Mouse (Mus musculus) hindlimb bud, embryonic 11.5 days (tissue): Measurements from ENCODE around the gene Wars2.

Experiments used
- DNase-seq: peaks from one replicate; pipeline ENCODE4 v3.0.0-alpha.2; 2012; ENCODE audit warnings: low read depth, low spot score; ENCODE audit errors: extremely low spot score

Wars2 gene

DNA sequence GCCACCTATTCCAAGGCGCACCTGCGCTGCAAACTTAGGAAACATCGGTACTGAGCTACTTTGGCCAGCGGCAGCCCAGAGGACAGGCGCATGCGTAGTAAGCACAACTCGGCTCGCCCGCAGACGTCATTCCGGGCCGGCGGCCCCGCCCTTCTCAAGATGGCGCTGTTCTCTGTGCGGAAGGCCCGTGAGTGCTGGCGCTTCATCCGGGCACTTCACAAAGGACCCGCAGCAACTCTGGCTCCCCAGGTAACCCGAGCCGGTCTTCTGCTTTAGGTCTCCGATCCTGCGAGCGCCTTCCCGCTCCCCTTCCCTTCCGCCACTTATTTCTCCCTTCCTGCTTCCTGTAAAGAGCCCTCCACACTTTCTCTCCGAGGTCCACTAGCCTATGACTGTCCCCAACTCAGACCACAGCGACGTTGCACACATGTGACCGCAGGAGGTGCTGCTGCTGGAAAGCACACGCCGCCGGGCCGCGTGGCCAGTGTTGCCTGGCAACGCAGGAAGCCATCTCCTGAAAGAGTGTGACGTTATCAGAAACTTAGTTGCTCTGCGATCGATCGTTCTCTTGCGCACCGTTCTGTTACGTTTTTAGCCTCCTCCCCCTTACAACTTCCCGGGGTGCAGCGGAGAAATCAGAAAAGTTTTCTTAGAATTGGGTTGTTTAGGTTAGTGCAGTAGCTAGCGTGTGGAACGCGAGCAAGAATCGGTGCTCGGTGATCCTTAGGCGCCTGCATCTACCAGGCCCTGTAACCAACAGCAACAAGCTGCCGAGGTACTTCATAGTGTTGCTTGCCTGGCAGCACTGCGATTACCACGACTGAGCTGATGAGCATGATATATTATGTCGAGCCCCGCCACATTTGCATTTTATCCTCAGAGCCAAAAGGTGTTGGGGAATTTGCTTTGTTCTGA lies at the start of gene Wars2:
Wars2 (plus strand) TSS at position 129 of the 915 bp plus-strand sequence.
- peak; percentile 88 for DNase-seq

DNA sequence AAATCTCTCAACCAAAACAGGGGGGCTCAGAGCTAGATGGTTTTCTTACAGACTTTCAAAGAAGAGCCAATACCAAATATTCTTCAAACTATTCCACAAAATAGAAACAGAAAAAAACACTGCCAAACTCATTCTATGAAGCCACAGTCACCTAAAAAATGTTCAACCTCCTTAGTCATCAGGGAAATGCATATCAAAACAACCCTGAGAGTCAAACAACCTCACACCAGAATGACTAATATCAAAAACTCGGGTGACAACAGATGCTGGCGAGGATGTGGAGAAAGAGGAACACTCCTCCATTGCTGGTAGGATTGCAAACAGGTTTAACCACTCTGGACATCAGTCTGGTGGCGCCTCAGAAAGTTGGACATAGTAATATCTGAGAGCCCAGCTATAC lies 44.1 kb upstream of the Wars2 start:
- no peak for DNase-seq

DNA sequence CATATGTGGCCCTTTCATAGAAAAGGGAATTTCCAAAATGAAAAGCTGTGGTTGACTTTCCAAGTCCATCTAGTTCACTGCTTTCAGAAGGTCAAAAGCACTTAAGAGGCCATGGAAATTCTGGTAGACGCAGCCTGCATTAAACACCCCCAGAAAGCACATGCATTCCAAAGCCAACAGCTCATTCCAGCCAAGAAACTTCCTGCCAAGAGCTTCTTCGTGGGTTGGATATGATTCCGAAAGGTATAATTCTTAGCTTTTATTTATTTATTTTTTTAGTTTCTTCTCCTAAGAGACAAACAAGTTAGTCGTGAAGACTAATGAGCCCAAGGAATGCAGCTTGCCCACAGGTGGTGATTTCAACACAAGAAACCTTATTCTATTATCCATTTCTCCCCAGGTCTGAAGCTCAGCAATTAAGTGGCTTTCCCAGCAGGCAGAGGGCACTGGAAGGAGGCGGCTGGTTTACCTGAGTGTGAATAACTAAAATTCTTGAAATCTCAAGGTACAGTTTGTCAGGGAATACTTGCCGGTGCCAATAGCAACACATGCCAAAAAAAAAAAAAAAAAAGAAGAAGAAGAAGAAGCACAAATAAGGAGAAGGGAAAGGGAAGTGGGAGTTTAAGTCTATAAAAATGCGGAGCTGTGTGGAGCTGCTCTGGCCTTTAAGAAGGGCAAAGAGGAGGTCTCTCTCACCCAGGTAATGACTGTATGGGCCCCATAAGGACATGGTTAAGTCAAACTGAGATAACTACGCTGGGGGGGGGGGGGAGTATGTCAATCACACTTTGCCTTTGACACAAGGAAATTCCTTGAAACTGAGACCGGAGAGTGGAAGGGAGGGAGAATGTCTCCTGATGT lies 30.3 kb upstream of the Wars2 start:
- no peak for DNase-seq

DNA sequence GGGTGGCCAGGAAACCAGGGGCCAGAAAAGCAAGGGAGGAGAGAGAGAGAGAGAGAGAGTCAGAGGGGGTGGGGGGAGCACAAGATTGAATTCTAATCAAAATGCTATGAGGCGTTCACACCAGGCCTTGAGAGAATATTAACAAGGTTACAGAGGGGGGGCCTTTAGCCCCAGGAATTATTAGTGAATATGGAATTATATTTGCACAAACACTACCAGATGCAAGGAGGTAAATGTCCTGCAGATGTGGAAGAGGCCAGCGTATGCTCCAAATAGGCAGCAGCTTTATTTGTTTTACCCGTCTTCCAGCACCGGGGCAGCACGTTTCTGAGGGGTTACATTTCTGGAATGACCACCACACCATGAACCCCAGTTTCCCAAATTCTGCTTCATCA lies 29.7 kb upstream of the Wars2 start:
- no peak for DNase-seq

DNA sequence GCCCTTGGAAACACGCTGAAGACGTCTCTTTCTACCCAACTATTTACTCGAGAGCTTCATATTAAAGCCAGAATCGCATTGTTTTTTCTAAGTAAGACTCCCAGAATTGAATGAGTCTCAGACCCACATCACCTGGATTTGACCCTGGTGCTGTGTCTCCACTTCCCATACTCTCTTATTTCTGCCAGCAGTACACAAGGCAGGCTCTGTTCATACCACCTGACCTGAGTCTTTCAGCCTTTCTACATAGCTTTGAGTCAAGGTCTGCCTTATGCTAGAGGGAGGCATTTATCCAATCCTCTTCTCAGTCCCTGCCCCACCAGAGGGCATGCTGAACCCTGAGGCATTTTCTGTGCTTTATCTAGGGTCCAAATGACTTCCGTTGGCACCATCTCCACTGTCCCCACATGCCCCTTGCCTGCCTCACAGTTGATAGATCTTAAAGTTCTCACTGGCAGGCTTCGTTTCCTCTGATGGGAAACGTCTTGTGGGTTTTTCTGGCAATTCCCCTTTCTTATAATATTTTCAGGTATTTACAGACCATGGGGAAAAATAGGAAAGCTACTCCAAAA lies 27.5 kb upstream of the Wars2 start:
- no peak for DNase-seq

DNA sequence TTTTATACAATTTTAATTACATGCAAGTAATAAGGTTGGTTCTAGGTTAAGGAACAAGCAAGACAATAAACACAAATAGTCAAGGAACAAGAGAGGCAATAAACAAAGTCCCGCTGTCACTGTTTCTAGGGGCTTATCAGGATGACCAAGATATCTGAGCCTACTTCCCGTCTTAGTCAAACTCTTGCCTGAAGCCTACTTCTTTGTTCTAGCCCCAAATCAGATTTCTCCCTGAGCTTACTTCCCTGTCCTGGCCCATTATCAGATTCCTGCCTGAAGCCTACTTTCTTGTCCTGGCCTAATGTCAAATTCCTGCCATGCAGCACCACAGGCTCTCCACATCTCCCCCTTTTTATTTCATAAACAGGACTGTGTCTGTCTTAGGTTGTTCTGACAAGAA lies 19.9 kb upstream of the Wars2 start:
- no peak for DNase-seq

DNA sequence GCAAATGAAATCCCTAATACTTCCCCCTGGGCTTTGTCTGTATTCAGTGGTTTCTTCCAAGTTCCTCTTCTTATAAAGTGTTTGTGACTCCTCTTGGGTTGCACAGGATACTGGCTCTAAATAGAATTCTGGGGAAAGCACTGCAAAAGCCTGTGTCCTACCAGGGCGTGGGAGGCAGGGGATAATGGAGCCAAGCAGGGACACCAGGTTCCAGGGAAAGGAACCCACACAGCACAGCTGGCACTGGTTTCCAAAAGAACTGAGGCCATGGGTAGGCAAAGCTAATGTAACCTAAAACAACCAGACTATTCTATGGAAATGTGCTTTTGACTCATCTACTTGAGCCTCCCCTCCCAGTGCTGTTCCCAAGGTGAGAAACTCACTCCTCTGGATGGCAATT lies 10.3 kb upstream of the Wars2 start:
- DNase-seq, result no peak

DNA sequence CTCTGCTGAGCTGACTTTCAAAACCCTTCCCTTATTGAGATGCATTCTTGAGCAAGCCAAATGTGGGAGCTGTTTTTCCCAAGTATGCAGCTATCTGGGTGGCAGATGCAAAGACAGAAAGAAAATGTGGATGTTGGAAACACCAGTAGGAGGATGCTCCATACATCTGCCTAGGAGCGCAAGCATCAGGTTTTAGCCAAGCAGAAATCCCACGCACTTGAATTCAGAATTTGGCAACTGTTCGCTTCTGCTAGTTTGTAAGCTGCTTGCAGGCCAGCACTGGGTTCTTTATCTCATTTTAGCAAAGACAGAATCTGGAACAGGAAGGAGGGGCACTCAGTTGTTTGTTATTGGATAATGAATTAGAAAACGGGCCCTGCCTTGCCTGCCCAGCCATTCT lies 8.9 kb upstream of the Wars2 start:
- no peak for DNase-seq

DNA sequence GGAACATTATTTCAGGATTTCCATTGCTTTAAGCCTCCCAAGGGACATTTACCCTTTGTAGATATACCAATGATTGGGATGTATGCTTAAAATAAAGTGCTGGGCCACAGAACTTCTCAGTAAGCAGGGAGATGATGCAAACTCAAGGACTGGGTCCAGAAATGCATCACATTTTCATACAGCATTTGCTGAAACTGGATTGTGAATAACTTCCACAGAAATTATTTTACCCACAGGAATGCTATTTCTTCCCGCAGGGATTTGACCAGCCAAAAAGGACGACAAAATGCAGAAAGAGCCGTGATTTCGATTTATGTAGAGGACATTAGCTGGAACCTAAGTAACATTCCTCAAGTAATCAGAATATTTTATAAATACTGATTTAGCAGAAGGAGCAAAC lies 7.0 kb upstream of the Wars2 start:
- DNase-seq, result no peak

DNA sequence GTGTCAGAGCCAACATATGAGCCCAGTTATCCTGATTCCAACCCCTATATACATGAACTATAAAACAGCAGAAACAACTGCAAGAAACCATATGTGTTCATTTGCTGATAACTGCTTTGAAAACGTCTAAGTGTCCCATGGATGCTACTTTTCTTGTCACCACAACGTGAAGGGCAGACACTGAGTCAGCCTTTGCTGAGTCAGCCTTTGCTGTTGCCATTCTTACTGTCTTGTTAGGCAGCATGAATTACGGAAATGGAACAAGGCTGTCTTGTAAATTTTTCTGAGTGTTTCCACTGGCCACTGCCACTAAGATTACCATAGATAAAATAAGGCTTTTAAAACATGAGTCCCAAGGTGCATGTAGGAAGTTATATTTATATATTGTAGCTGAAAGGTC lies 7.0 kb downstream of the Wars2 start:
- DNase-seq, result no peak

DNA sequence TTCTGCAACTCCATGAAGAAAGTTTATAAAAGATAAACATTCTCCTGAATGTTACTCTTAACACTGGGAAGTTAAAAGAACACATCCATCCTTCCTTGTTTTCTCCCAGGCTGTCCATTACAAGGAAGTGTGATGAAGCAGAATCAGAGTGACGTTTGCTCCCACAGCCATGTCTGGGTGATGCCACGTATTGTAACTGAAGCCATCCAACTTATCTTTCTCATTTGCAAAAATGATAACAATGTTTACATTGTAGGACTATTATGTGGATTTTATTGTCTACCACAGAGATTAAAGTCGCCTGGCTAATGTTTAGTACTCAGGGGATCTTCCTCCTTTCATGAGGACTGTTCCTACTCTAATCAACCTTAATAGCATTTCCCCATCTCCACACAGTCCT lies 8.2 kb downstream of the Wars2 start:
- no peak for DNase-seq

DNA sequence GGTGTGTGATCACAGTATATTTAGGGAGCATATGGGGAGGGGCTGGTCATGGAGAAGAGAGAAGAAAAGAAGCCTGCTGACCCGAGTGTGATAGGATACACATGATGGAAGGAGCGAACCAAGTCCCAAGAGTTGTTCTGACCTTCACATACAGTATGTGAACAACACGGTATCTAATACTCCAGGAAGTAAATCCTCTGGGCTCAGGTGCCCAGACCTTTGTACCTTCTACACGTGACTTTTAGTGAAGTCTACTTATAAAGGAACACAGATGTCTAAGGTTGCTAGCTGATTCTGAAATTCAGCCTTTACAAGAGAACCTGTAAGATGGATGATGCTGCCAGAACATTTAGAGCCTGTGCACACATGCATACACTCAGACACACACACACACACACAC lies 15.4 kb downstream of the Wars2 start:
- no peak for DNase-seq

DNA sequence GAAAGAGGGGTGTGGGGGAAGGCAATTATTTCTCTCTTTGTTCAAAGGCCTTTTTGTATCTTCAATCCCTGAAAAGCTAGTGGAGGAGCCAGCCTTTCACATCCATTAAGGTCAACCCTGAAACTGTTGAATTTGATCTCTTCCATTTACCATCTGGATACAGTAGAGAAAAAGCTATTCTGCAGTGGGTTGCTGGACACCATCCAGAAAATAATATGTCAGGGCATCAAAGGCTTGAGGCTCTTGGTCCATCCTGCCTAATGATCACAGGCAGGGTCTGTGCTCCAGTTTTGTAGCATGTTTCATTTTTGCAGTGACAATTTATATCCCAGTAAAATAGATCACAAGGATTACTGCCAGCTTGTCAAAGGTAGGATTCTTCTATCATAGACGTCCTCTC lies 16.1 kb downstream of the Wars2 start:
- no peak for DNase-seq

DNA sequence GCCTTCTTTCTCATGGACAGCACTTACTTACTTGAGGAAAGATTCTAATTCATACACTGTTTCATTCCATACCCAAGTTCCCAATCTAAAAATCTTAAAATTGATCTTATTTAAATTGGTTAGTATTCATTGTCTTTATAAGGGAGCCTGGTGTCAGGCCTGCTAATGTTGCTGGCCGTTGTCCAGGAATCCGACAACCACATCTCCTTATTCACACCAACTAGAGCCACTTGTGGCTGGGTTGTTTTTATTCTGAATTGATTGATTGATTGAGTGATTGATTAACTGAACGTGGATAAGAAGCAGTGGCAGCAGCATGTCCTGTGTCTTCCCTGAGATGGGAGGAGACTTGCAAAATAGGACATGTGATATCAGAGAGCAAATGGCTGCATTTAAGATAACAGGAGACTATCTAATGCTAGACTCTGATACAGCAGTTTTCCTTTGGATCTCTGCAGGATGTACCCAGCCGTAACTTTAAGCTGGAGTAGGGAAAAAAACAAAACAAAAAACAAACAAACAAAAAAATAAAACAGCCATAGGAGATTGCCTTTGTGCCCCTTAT lies 16.7 kb downstream of the Wars2 start:
- DNase-seq, result no peak

DNA sequence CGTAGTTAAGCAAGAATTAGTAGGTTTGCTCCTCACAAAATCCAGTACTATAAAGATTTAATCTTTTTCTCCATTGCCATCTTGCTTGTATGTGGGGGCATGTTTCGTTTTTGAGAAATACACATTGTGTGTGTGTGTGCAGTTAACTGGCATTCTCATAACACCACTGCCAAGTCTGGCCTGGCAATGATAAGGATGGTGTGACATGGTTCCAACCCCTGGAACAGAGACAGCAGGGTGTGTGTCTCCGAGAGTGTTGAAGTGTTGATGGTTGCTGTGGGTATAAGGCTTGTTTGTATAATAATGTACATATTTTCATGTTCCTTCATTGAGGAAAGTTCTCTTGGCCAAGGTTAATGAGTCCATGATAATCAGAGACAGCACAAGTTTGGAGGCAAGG lies 19.1 kb downstream of the Wars2 start:
- no peak for DNase-seq

DNA sequence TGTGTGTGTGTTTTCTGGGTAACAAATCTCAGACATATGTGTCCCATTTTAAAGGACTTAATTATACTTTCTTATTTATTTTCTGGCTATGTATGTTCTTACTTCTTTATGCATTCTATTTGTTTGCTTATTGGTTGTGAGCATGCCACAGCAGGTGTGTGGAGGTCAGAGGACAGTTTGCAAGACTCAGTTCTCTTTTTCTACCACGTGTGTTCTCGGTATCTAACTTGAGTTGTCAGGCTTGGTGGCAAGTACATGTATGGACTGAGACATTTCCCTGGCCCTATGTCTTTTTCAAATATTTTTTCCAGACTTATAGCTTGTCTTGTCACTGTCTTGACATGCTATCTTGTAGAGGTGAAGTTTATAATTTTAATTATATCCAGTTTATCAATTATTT lies 21.3 kb downstream of the Wars2 start:
- DNase-seq, result no peak

DNA sequence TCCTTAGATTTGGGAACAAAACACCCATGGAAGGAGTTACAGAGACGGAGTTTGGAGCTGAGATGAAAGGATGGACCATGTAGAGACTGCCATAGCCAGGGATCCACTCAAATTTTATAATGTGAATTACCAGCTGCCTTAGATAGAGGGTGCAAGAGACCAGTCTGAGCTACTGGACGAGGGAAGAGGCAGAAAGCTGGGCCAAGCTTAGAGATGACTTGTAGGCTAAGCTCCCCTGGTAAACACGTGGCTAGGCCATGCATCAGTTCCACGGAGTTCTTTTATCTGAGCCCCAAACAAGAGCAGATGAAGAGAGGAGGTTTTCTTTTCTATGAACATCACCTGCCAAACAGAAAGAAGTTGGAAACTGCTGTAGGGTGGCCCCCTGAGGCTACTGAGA lies 26.9 kb downstream of the Wars2 start:
- no peak for DNase-seq

DNA sequence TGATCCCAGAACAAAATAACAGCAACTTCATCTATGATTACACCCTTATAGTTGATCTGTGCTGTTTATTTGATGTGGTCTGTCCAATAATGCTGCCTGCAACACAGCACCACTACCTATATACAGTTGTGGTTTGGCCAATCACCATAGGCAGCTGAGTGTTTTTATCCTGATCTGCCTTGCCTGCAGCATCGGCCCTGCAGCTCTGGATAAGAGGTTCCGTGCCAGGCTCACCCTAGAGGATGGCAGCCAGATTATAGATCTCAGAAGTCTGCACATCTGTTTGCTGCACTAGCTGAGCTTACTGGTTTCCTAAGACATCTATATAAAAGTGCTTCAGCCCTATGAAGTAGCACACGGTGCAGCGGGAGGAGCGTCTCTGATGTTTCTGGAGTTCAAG lies 32.3 kb downstream of the Wars2 start:
- DNase-seq, result no peak

DNA sequence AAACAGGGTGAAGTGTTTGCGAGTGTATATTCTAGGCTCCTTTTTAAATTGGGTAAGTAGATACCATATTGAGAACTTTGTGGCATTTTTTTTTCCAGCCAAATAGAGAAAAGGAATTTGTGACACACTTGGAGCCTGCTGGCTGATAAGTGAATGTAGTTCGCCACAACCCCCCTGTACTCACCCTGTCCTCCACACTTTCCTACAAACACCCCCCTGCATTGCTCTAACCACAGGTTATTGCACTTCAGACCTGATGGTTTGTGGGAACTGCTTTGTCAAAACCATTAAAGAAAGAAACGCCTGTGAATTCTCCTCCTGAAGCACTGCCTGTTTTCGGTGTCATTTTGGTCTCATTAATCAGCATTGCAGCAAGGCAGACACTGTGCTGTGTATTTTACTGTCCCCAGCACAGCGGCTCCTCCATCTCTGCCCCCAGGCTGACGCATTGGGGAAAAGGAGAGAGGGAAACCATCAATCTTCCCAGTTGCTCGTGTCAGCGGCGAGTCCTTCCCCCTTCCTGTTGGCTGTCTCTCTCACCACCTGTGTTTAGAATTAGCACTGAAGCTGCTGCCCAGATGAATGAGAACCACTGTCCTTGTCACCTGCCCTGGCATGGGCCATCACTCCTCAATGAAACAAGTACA lies 33.9 kb downstream of the Wars2 start:
- no peak for DNase-seq

DNA sequence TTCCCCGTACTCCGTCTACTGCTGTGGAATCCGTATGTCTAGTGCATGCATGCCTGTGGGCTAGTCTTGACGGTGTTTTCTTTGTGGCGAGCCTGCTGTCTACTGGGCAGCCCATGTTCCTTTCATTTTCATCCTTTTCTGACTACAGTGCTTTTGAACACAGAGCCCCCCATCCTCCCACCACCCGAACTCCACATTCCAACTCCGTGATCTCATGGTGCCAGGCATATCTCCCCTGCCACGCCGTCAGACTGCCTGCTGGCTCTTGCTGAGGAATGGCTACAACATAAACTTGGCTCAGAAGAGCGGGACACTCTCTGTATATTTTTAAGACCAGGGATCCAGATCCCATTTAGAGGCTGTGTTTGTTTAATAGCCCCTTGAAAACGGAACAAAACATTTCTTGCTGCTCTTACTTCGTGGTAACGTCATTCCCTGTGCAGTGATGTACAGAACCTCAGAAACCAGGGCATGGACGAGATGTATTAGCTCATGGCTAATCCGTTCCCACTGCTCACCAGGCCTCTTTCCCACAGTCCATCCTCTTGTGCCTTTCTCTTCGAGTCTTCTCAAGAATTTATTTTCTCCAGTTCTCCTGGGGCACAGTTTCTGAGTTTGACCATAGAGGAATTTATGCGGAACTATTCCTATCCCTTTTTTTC lies 42.6 kb downstream of the Wars2 start:
- no peak for DNase-seq
